Mouse (Mus musculus) CD4-positive, CD25-positive, alpha-beta regulatory T cell, adult 9 weeks (primary cell): ENCODE data around the gene Vmn1r231. TPM values are rescaled to one million over a fixed set of nuclear protein-coding genes. Genes with fewer than 3 reads are reported as not detected.

Experiments used
- polyA plus RNA-seq: library from polyadenylated mRNA; unstranded; fragments of 100-300 nt; shearing (Covaris generic); gene quantifications from one replicate; pipeline ENCODE4 v1.2.1, GENCODE M21; 2017

Vmn1r231 gene
- polyA plus RNA-seq: not detected

DNA sequence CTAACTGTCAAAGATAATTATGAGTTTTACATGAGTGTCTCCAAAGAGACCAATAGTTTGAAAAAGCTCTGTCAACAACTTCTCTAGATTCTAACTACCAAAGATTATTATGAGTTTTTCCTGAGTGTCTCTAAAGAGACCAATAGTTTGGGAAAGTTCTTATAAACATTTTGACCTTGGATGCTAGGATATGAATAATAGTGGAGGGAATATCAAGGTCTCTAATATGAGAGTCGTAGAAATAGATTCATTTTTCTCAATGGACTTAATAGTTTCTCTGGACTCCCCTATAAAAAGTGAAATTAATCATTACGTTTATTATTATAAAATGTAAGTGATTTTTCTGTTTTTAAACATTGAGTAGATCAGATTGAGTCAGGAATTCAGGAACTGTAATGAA lies at the start of gene Vmn1r231:
Gene Vmn1r231 (minus strand): TSS at position 101 of the 400 bp plus-strand sequence.

GRCm38 (mm10) chr17:20944985-20945891 lies 40.3 kb upstream of the Vmn1r231 start, which contains the start of gene Ppp2r1a:
Gene Ppp2r1a, plus strand, starts transcription at chr17:20945311.

GRCm38 (mm10) chr17:20919614-20920013 lies 14.7 kb upstream of the Vmn1r231 start, which contains the start of gene Vmn1r232:
Gene Vmn1r232, minus strand, starts transcription at chr17:20919714.

DNA sequence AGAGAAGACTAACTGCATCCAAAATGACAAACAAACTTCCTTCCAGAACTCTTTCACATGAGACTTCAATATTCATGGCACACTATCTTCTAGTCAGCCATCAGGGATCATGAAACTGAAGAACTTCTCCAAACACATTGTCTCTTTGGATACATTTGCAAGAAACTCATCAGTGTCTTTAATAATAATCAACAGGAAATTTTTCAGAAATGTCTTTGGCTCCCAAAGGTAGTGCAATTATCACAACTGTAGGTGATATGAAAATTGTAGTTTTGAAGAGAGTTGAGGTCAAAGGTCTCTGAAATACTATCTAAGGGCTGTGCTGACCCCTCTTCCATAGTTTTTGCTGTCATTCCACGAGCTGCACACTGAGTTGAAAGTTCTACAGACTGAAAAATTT lies 64.7 kb downstream of the Vmn1r231 start, which contains the start of gene Vmn1r230:
Gene Vmn1r230 (plus strand): TSS at position 301 of the 400 bp plus-strand sequence.

Other genes with a start within 250 kb of the Vmn1r231 start
- gene Vmn1r226, start 222.2 kb downstream of the Vmn1r231 start, polyA plus RNA-seq: not detected
- not detected for gene Vmn1r227, start 175.2 kb downstream of the Vmn1r231 start, polyA plus RNA-seq
- not detected for gene Vmn1r228, start 118.9 kb downstream of the Vmn1r231 start, polyA plus RNA-seq
- not detected for gene Vmn1r229, start 93.5 kb downstream of the Vmn1r231 start, polyA plus RNA-seq
- not detected for gene Vmn1r230, start 64.6 kb downstream of the Vmn1r231 start, polyA plus RNA-seq
- not detected for gene Vmn1r232, start 14.6 kb upstream of the Vmn1r231 start, polyA plus RNA-seq
- 308 TPM for gene Ppp2r1a, start 40.2 kb upstream of the Vmn1r231 start, polyA plus RNA-seq
- 0.09 TPM for gene Vmn1r233, start 91.4 kb upstream of the Vmn1r231 start, polyA plus RNA-seq
- 20.1 TPM for gene Zfp160, start 103.8 kb upstream of the Vmn1r231 start, polyA plus RNA-seq